Mouse (Mus musculus) CD4-positive, CD25-positive, alpha-beta regulatory T cell, adult 4 months (primary cell): Measurements from ENCODE around the gene Nrg3. TPM values are rescaled to one million over a fixed set of nuclear protein-coding genes. Genes with fewer than 3 reads are reported as not detected.

Source experiments
- ATAC-seq: one replicate; pipeline ENCODE4 v1.8.0; 2017
- polyA plus RNA-seq, 2 experiments: library from polyadenylated mRNA; unstranded; fragments of 100-300 nt; shearing (Covaris generic); gene quantifications; one replicate each; pipeline ENCODE4 v1.2.1; 2017

Gene Nrg3
- not detected for polyA plus RNA-seq

GRCm38 (mm10) chr14:39472790-39473761, at the start of gene Nrg3:
Gene Nrg3 (minus strand): TSS chr14:39473088.
- no peak for ATAC-seq

GRCm38 (mm10) chr14:39508956-39509355, 36.1 kb upstream of the Nrg3 start:
- no peak for ATAC-seq

- no peak for ATAC-seq
Observed at GRCm38 (mm10) chr14:39473771-39474211, 903 bp upstream of the Nrg3 start.

- ATAC-seq, result no peak
Observed at GRCm38 (mm10) chr14:39472146-39472751, 639 bp downstream of the Nrg3 start.

- ATAC-seq, result no peak
Observed at GRCm38 (mm10) chr14:39471236-39471981, 1.5 kb downstream of the Nrg3 start.

- ATAC-seq, result no peak
Observed at GRCm38 (mm10) chr14:39445501-39445900, 27.4 kb downstream of the Nrg3 start.

- ATAC-seq, result no peak
Observed at GRCm38 (mm10) chr14:39428503-39428902, 44.4 kb downstream of the Nrg3 start.

- no peak for ATAC-seq
Observed at GRCm38 (mm10) chr14:39421874-39422273, 51.0 kb downstream of the Nrg3 start.

- no peak for ATAC-seq
Observed at GRCm38 (mm10) chr14:39413270-39413669, 59.6 kb downstream of the Nrg3 start.

GRCm38 (mm10) chr14:39386845-39387244, 86.0 kb downstream of the Nrg3 start:
- ATAC-seq, result no peak

GRCm38 (mm10) chr14:39381321-39381720, 91.6 kb downstream of the Nrg3 start:
- ATAC-seq, result no peak

GRCm38 (mm10) chr14:39373220-39373619, 99.7 kb downstream of the Nrg3 start:
- ATAC-seq, result no peak

GRCm38 (mm10) chr14:39356251-39356650, 116.6 kb downstream of the Nrg3 start:
- no peak for ATAC-seq

- ATAC-seq, result no peak
Observed at GRCm38 (mm10) chr14:39351979-39352737, 120.7 kb downstream of the Nrg3 start.

- ATAC-seq, result no peak
Observed at GRCm38 (mm10) chr14:39317424-39318110, 155.3 kb downstream of the Nrg3 start.

- ATAC-seq, result no peak
Observed at GRCm38 (mm10) chr14:39314111-39314510, 158.8 kb downstream of the Nrg3 start.

GRCm38 (mm10) chr14:39265121-39265520, 207.8 kb downstream of the Nrg3 start:
- no peak for ATAC-seq

- ATAC-seq, result no peak
Observed at GRCm38 (mm10) chr14:39264422-39264821, 208.5 kb downstream of the Nrg3 start.

- no peak for ATAC-seq
Observed at GRCm38 (mm10) chr14:39261016-39261415, 211.9 kb downstream of the Nrg3 start.

- no peak for ATAC-seq
Observed at GRCm38 (mm10) chr14:39255391-39255790, 217.5 kb downstream of the Nrg3 start.

- no peak for ATAC-seq
Observed at GRCm38 (mm10) chr14:39240267-39240666, 232.6 kb downstream of the Nrg3 start.

- no peak for ATAC-seq
Observed at GRCm38 (mm10) chr14:39211472-39211871, 261.4 kb downstream of the Nrg3 start.
